Mouse (Mus musculus) forebrain, postnatal 0 days (tissue): ENCODE results near the gene Galnt13. TPM values are rescaled to one million over a fixed set of nuclear protein-coding genes. Genes with fewer than 3 reads are reported as not detected.
A peak's percentile ranks its signal among the peaks of the same experiment; 100 is the strongest.

Experiments
- ATAC-seq: fragments of 200-750 bp; cut with Nextera tagmentation; 2 replicates; pipeline ENCODE4 v1.8.0; 2017; ENCODE audit warnings: mild to moderate bottlenecking, moderate library complexity
- DNase-seq: peaks from one replicate; pipeline ENCODE4 v3.0.0-alpha.2; 2015
- H3K27ac ChIP-seq: fragments of 300-500 bp; sonication (generic); 2 replicates; pipeline ENCODE4 v1.5.1; 2014; ENCODE audit warnings: low read depth, mild to moderate bottlenecking, antibody characterized with exemption, low read length, moderate library complexity, mixed read lengths
- H3K27me3 ChIP-seq: fragments of 300-500 bp; sonication (generic); 2 replicates; pipeline ENCODE4 v1.6.1; 2014; ENCODE audit warnings: mild to moderate bottlenecking, low read length, mixed read lengths; ENCODE audit not compliant: insufficient read depth
- H3K36me3 ChIP-seq: fragments of 300-500 bp; sonication (generic); 2 replicates; pipeline ENCODE4 v1.6.1; 2014; ENCODE audit warnings: mild to moderate bottlenecking, moderate library complexity; ENCODE audit not compliant: insufficient read depth
- H3K4me1 ChIP-seq: fragments of 300-500 bp; sonication (generic); 2 replicates; pipeline ENCODE4 v1.6.1; 2014; ENCODE audit warnings: antibody characterized with exemption; ENCODE audit not compliant: insufficient read depth
- H3K4me2 ChIP-seq: fragments of 300-500 bp; sonication (generic); 2 replicates; pipeline ENCODE4 v1.6.1; 2014; ENCODE audit warnings: low read depth, mild to moderate bottlenecking, moderate library complexity
- H3K4me3 ChIP-seq: fragments of 300-500 bp; sonication (generic); 2 replicates; pipeline ENCODE4 v1.5.1; 2014; ENCODE audit warnings: low read depth, low read length, mixed read lengths
- H3K9ac ChIP-seq: fragments of 300-500 bp; sonication (generic); 2 replicates; pipeline ENCODE4 v1.6.1; 2014; ENCODE audit warnings: mild to moderate bottlenecking
- H3K9me3 ChIP-seq: fragments of 300-500 bp; sonication (generic); 2 replicates; pipeline ENCODE4 v1.6.1; 2016; ENCODE audit warnings: low read length
- CTCF ChIP-seq: sonication (generic); IDR thresholded peaks from 2 replicates; pipeline ENCODE4 v1.5.1; 2016; ENCODE audit warnings: antibody characterized with exemption, control low read depth, low read depth
- WGBS: fragments of 180-500 bp; shearing (Covaris S2); extraction: QIAGEN DNeasy Blood & Tissue Kit; methylation state at CpG from one replicate; pipeline ENCODE4 v1.1.7; 2014; 5-methylcytosine and 5-hydroxymethylcytosine counted together
- polyA plus RNA-seq: library from polyadenylated mRNA; unstranded; fragments of >200 nt; fragmentation: Nextera tagmentation; extraction: Ambion mirVana; gene quantifications from 2 replicates; pipeline ENCODE4 v1.2.1, GENCODE M21; 2015
- total RNA-seq: library from RNA; depleted of rRNA; stranded (reverse); fragments of >200 nt; gene quantifications from 2 replicates; pipeline ENCODE4 v1.2.3, GENCODE M21; 2014

The Galnt13 gene
- total and polyA plus RNA-seq, 2 experiments from 2014 or later: 7.7 to 16.4 TPM

DNA sequence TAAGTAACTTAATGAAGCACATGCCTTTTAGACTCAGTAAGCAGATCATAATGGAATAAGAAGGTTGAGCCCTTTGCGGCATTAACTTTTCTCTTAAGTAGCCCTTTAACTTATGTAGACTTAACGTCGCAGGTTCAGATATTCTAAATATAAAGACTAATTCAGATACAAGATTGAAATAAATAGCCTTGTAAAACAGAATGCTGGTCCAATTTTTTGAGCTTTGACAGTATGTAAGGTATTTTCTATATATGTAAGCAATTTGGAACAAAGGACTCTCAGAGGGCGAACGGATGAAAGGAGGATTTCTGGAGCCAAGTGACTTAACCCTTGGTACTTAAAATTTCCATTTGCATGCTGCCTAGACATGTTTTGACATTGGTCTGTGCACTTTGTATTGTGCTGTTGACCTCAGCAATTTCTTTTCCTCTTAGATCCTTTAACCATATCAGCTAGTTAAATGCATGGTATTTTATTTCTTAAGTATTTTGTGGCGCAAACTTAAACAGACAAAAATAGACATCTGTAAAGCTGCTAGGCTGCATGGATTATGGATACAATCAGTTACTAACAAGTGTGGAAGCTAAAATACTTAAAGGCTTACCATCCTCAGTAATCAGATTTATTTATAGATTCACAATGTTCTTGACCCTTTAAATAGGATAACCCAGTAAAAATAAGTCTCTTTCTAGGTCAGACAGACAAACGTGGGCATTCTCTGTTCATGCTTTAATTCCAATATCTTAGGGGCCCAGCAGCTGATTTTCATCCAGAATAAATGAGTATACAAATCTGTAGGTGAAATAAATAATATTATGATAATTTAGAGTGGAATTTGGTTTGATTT lies 629.6 kb downstream of the Galnt13 start:
- H3K36me3 ChIP-seq: no peaks in the 10 kb centered on the region
- H3K4me3 ChIP-seq: no peak overlapping the region
- WGBS: 24% methylated on average over 7 of the region's 7 CpGs
- DNase-seq: no peak
- H3K4me1 ChIP-seq: no peaks in the 10 kb centered on the region
- no peak overlapping the region for H3K9ac ChIP-seq
- no peak overlapping the region for H3K4me2 ChIP-seq
- no peak for TF ChIP-seq CTCF
- no peak overlapping the region for H3K27ac ChIP-seq
- H3K9me3 ChIP-seq: no peaks in the 10 kb centered on the region
- no peaks in the 10 kb centered on the region for H3K27me3 ChIP-seq
- no peak for ATAC-seq

DNA sequence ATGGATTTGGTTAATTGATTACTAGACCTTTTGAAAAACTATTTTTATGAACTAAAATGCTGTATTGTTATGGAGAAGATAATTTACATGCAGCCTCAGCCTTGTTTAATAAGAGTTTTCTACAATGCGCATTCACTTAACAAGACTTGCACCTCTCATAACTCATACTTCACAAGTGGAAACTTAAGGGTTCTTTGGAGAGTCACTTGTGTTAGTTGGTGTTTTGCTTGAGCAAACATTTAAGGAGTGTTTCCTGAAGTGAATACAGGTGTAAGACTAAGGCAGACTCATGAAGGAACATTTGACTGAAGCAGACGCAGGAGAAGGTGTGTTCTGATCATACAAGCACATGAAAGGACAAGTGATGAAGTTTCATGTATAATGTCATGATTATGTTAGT lies 649.5 kb downstream of the Galnt13 start:
- no peak overlapping the region for H3K27ac ChIP-seq
- no peak overlapping the region for H3K4me2 ChIP-seq
- TF ChIP-seq CTCF: no peak
- no peaks in the 10 kb centered on the region for H3K27me3 ChIP-seq
- H3K4me3 ChIP-seq: no peak overlapping the region
- H3K36me3 ChIP-seq: no peaks in the 10 kb centered on the region
- 98% methylated on average over 2 of the region's 2 CpGs for WGBS
- H3K9ac ChIP-seq: no peak overlapping the region
- no peaks in the 10 kb centered on the region for H3K4me1 ChIP-seq
- ATAC-seq (no peak), DNase-seq (no peak)
- no peaks in the 10 kb centered on the region for H3K9me3 ChIP-seq

DNA sequence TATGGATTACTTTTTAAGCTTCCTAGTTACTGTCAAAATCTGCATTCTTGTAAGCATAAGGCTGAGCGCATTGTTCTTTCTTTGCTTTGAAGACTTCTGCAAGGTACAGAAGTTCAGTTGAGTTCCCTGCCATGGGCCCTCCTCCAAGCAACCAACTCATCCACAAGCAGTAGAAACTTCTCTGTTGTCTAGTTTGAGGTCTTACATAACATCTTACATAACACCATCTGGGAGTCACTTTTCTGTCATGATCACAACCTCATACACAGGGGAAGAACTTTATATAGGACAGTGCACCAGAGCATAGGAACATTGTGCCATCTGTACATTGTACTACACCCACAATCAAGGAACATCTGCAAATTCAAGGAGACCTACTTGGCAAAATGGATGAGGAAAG lies 651.9 kb downstream of the Galnt13 start:
- no peak overlapping the region for H3K4me3 ChIP-seq
- no peak overlapping the region for H3K27ac ChIP-seq
- ATAC-seq (no peak), DNase-seq (no peak)
- WGBS: 97% methylated on average over 1 of the region's 1 CpGs
- no peak for TF ChIP-seq CTCF
- no peaks in the 10 kb centered on the region for H3K36me3 ChIP-seq
- H3K4me1 ChIP-seq: no peaks in the 10 kb centered on the region
- no peak overlapping the region for H3K9ac ChIP-seq
- H3K9me3 ChIP-seq: no peaks in the 10 kb centered on the region
- no peak overlapping the region for H3K4me2 ChIP-seq
- no peaks in the 10 kb centered on the region for H3K27me3 ChIP-seq

DNA sequence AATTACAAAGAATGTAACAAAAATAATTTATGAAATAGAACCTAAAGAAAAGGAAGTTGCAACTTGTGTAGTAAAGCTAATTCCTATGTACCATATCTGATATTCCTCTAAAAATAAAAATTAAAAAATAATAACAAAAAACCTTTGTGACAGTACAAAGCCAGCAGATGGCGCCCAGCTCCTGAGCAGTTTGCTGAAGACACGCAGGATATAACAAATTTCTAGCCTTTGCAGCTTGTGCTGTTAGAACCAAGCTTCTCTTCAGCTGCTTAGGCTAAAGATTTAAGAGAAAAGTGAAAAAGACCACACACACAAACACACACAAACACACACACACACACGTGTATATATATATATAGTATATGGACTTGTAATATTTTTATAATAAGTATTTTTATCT lies 654.2 kb downstream of the Galnt13 start:
- Histone ChIP-seq H3K27ac (no peak overlapping the region), H3K36me3 (no peaks in the 10 kb centered on the region), H3K27me3 (no peaks in the 10 kb centered on the region), H3K9ac (no peak overlapping the region), H3K4me2 (no peak overlapping the region), H3K4me1 (no peaks in the 10 kb centered on the region), H3K4me3 (no peak overlapping the region), H3K9me3 (no peaks in the 10 kb centered on the region)
- WGBS: 17% methylated on average over 3 of the region's 3 CpGs
- TF ChIP-seq CTCF: peak; percentile 75
- ATAC-seq (0 out of 2 replicates have a peak, but pooled peaks have one; percentile 50), DNase-seq (peak; percentile 73)

GRCm38 (mm10) chr2:55091495-55091894 lies 655.4 kb downstream of the Galnt13 start:
- no peak for TF ChIP-seq CTCF
- H3K9ac ChIP-seq: no peak overlapping the region
- WGBS: 13% methylated on average over 4 of the region's 4 CpGs
- no peaks in the 10 kb centered on the region for H3K9me3 ChIP-seq
- no peak overlapping the region for H3K4me2 ChIP-seq
- no peaks in the 10 kb centered on the region for H3K36me3 ChIP-seq
- H3K4me3 ChIP-seq: no peak overlapping the region
- H3K4me1 ChIP-seq: no peaks in the 10 kb centered on the region
- H3K27ac ChIP-seq: no peak overlapping the region
- peak; percentile 92 for ATAC-seq
- DNase-seq: peak; percentile 42
- H3K27me3 ChIP-seq: no peaks in the 10 kb centered on the region

DNA sequence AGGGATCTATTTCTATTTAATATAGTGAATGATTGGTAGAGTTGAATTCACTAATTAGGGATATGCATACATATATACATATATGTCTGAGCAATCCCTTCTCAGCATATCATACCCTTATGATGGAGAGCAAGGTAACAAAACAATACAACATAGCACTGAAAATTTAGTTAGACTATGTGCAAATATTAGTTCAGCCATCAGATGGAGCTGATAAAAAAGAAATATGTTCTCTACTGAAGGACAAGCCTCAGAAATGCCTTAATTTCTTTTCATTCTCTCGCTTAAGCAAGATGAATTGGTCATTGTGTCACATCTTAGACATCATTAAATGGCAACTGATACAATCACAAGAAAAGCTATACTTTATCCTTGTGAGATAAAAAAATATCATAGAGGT lies 663.0 kb downstream of the Galnt13 start:
- no peaks in the 10 kb centered on the region for H3K27me3 ChIP-seq
- TF ChIP-seq CTCF: peak; percentile 39; the same call in 1 of the 2 replicates
- DNase-seq (no peak), ATAC-seq (no peak)
- WGBS: 69% methylated on average over 1 of the region's 1 CpGs
- H3K9ac ChIP-seq: no peak overlapping the region
- no peak overlapping the region for H3K4me3 ChIP-seq
- no peaks in the 10 kb centered on the region for H3K36me3 ChIP-seq
- no peak overlapping the region for H3K27ac ChIP-seq
- H3K9me3 ChIP-seq: no peaks in the 10 kb centered on the region
- no peak overlapping the region for H3K4me2 ChIP-seq
- no peaks in the 10 kb centered on the region for H3K4me1 ChIP-seq

GRCm38 (mm10) chr2:55101279-55101678 lies 665.2 kb downstream of the Galnt13 start:
- H3K36me3 ChIP-seq: no peaks in the 10 kb centered on the region
- no peak overlapping the region for H3K9ac ChIP-seq
- no peak overlapping the region for H3K27ac ChIP-seq
- no peak for ATAC-seq
- WGBS: 71% methylated on average over 5 of the region's 5 CpGs
- H3K27me3 ChIP-seq: no peaks in the 10 kb centered on the region
- peak; percentile 48 for TF ChIP-seq CTCF
- DNase-seq: no peak
- H3K4me2 ChIP-seq: no peak overlapping the region
- H3K4me1 ChIP-seq: no peaks in the 10 kb centered on the region
- H3K9me3 ChIP-seq: no peaks in the 10 kb centered on the region
- no peak overlapping the region for H3K4me3 ChIP-seq
